Comparison of ENCODE assay signal across 8 mouse cellular contexts in genomic region chr17:8367514-8368480, GRCm38 (mm10). TPM values are rescaled to one million over a fixed set of nuclear protein-coding genes. Genes with fewer than 3 reads are reported as not detected.
DNase-seq lines count a peak whose midpoint lies in the region; ATAC-seq lines count a peak whose summit lies in the region.

No protein-coding gene starts in this region.

- peaks cover 59% of the 10 kb centered on the region for H3K4me1 ChIP-seq in hindbrain, embryonic 13.5 days (replicated peaks)
- peaks cover 60% of the 10 kb centered on the region for H3K4me1 ChIP-seq in midbrain, embryonic 15.5 days

- H3K4me2 ChIP-seq in hindbrain, embryonic 13.5 days, result peak overlapping the region; percentile 32
- peak overlapping the region; percentile 36 for H3K4me2 ChIP-seq in midbrain, embryonic 15.5 days

- DNase-seq in MN1 (ENCODE audit: low spot score), result peak; percentile 64
- peak; percentile 27 to 38 for DNase-seq in cerebellum, postnatal 25 days
- no peak for DNase-seq in gastrocnemius, postnatal 10 days
- DNase-seq in thymus, adult 18-20 months, result no peak
- DNase-seq in kidney, postnatal 10 days, result no peak

- H3K27me3 ChIP-seq in hindbrain, embryonic 13.5 days, result no peaks in the 10 kb centered on the region
- no peaks in the 10 kb centered on the region for H3K27me3 ChIP-seq in midbrain, embryonic 15.5 days (replicated peaks)

- H3K27ac ChIP-seq in hindbrain, embryonic 13.5 days, result peak overlapping the region; percentile 98
- H3K27ac ChIP-seq in midbrain, embryonic 15.5 days, result peak overlapping the region; percentile 100

- H3K9me3 ChIP-seq in hindbrain, embryonic 13.5 days, result no peaks in the 10 kb centered on the region
- no peaks in the 10 kb centered on the region for H3K9me3 ChIP-seq in midbrain, embryonic 15.5 days

- H3K4me3 ChIP-seq in hindbrain, embryonic 13.5 days, result no peak overlapping the region
- 0 out of 2 replicates have a peak overlapping the region, but pooled peaks have one; percentile 13 for H3K4me3 ChIP-seq in midbrain, embryonic 15.5 days

- H3K36me3 ChIP-seq in hindbrain, embryonic 13.5 days, result no peaks in the 10 kb centered on the region
- H3K36me3 ChIP-seq in midbrain, embryonic 15.5 days (replicated peaks), result no peaks in the 10 kb centered on the region

- peak overlapping the region; percentile 72 for H3K9ac ChIP-seq in hindbrain, embryonic 13.5 days
- peak overlapping the region; percentile 37 for H3K9ac ChIP-seq in midbrain, embryonic 15.5 days

- ATAC-seq in hindbrain, embryonic 13.5 days (ENCODE audit: low FRiP score), result peak; percentile 65
- peak; percentile 76 for ATAC-seq in midbrain, embryonic 15.5 days (replicated peaks)
- ATAC-seq in inflammation-experienced regulatory T-cells, adult 6 months, result no peak

- 11% methylated on average over 19 of the region's 20 CpGs for WGBS in hindbrain, embryonic 13.5 days
- 4% methylated on average over 20 of the region's 20 CpGs for WGBS in midbrain, embryonic 15.5 days

RNA-seq across cellular contexts. Expression of gene T2, which starts 12.0 kb away (rescaled TPM):
- polyA plus RNA-seq in hindbrain, embryonic 13.5 days (2015; fragmentation: Nextera tagmentation; extraction: Ambion mirVana), result 0.38 and 0.62 TPM in 2 replicates
- polyA plus RNA-seq in midbrain, embryonic 15.5 days (2015; fragmentation: Nextera tagmentation; extraction: Ambion mirVana), result 0.64 and 0.97 TPM in 2 replicates
- total RNA-seq in gastrocnemius, postnatal 10 days (2021), result not detected
- 1 to 10 TPM in 2 of 3 experiments, under 1 TPM in 1; 0.44 to 2.0 (median 1.4) TPM for polyA plus RNA-seq in inflammation-experienced regulatory T-cells, adult 6 months (2017; shearing (Covaris generic))

RNA-seq across cellular contexts. Expression of gene Prr18, which starts 30.5 kb away (rescaled TPM):
- polyA plus RNA-seq in hindbrain, embryonic 13.5 days (2015; fragmentation: Nextera tagmentation; extraction: Ambion mirVana), result 9.6 TPM in 2 replicates
- 19.1 and 19.9 TPM in 2 replicates for polyA plus RNA-seq in midbrain, embryonic 15.5 days (2015; fragmentation: Nextera tagmentation; extraction: Ambion mirVana)
- total RNA-seq in gastrocnemius, postnatal 10 days (2021), result under 1 TPM in 1 of 2 experiments, not detected in 1; 0.27 TPM
- under 1 TPM in 1 of 3 experiments, not detected in 2; 0.25 TPM for polyA plus RNA-seq in inflammation-experienced regulatory T-cells, adult 6 months (2017; shearing (Covaris generic))

RNA-seq across cellular contexts. Expression of gene Sft2d1, which starts 56.9 kb away (rescaled TPM):
- 151 and 154 TPM in 2 replicates for polyA plus RNA-seq in hindbrain, embryonic 13.5 days (2015; fragmentation: Nextera tagmentation; extraction: Ambion mirVana)
- polyA plus RNA-seq in midbrain, embryonic 15.5 days (2015; fragmentation: Nextera tagmentation; extraction: Ambion mirVana), result 191 and 200 TPM in 2 replicates
- 10 to 100 TPM; 16.0 to 21.0 TPM for total RNA-seq in gastrocnemius, postnatal 10 days (2021)
- polyA plus RNA-seq in inflammation-experienced regulatory T-cells, adult 6 months (2017; shearing (Covaris generic)), result 100 to 1,000 TPM; 111 to 145 (median 111) TPM

Comparison
In these comparisons a context has a peak if more than half of its experiments do, and no peak if none do; other contexts are left out.
1. DNase-seq: peak in MN1 (single experiment) and cerebellum, postnatal 25 days (2 of 2); none in gastrocnemius, postnatal 10 days (single experiment), thymus, adult 18-20 months (0 of 2) and kidney, postnatal 10 days (single experiment).